Mouse (Mus musculus) CD4-positive naive resting alpha-beta T cell, adult 76 days (primary cell): ENCODE measurements around the gene Spout1. TPM values are rescaled to one million over a fixed set of nuclear protein-coding genes. Genes with fewer than 3 reads are reported as not detected.

Experiments
- total RNA-seq: library from RNA; stranded (reverse); gene quantifications from one replicate; pipeline ENCODE4 v1.2.4, GENCODE M21; 2023

Gene Spout1
- total RNA-seq = 19.0 TPM

DNA sequence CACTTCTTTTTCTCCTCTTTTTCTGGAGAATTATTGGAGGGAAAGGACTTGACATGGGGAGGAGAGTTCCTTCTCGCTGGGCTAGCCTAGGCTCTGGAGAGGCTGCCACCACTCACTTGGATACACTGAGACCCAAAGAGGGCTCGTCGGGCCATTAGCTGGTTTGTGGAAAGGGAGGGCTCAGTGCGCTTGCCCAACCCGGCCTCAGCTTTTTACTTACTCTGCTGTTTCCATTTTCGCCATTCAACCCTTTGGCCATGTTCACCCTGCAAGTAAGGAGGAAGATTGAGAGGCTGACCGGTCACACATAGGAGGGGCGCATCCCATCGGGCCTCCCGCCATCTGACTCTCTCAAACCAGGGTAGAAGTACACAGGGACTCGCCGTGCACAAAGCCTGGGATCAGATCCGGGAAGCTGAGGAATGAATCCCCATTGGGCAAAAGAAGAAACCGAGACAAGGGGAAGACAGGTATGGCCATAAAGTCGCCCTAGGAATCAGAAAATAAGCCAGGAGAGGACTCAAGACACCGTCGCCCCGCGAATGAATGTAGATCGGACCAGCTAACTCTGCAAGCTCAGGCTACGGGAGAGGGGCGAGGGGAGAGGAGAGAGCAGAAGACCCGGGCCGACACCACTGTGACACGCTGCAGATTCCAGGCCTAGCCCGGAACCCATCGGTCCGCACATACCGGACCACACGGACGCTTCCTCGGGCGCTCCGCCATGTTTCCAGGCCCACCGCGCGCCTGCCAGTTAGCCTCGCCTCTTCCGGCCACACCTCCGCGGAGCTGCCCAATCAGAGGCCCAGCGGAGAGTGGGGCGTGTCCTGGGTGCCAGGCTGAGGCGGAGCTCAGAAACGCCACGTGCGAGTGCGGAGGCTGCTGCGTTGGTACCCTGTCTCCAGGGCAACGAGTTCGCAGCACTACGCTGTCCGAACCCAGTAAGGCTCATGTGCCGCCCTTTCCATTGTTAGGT lies at the start of gene Spout1:
Spout1 (minus strand) TSS at position 760 of the 976 bp plus-strand sequence.

DNA sequence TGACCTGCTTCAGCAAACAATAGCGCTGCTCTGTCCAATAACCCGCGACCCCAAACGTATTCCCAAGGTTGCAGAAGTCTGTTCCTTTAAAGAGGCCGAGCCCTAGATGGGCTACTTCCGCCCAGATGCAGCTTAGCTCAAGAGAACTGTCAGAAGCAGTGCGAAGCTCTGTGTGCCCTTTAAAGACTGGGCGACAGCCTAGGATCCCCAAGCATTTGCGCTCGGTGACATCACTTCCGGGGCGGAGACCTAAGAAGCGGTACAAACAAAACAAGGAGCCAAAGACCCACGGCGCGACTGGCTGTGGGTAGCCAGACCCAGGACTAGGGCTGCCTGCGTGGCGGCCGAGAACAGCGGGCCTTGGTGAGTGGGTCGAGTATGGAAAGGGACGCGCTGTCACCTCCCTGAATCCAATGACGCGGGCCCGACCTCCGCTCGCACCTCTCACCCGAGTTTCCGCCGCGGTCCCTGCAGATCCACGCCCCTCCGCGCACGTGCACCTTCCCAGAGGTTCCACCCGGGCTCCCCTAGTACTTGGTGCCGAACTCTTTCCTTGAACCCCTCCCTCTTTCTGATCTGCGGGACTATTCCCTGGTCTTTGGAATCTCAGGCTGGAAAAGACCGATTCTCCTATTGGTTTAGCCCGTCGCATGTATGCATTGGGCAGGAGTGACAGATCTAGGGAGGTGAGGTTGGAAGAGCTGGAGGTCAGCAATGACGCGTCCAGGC lies 27.5 kb upstream of the Spout1 start, which contains the start of gene Kyat1:
Kyat1 (minus strand) TSS at position 219 of the 729 bp plus-strand sequence.

GRCm38 (mm10) chr2:30171371-30171996 lies 6.8 kb downstream of the Spout1 start, which contains the start of gene Endog:
Endog (plus strand) TSS chr2:30171493.

GRCm38 (mm10) chr2:30133613-30134377 lies 44.5 kb downstream of the Spout1 start, which contains the start of gene Tbc1d13:
Tbc1d13 (plus strand) TSS chr2:30133746.

DNA sequence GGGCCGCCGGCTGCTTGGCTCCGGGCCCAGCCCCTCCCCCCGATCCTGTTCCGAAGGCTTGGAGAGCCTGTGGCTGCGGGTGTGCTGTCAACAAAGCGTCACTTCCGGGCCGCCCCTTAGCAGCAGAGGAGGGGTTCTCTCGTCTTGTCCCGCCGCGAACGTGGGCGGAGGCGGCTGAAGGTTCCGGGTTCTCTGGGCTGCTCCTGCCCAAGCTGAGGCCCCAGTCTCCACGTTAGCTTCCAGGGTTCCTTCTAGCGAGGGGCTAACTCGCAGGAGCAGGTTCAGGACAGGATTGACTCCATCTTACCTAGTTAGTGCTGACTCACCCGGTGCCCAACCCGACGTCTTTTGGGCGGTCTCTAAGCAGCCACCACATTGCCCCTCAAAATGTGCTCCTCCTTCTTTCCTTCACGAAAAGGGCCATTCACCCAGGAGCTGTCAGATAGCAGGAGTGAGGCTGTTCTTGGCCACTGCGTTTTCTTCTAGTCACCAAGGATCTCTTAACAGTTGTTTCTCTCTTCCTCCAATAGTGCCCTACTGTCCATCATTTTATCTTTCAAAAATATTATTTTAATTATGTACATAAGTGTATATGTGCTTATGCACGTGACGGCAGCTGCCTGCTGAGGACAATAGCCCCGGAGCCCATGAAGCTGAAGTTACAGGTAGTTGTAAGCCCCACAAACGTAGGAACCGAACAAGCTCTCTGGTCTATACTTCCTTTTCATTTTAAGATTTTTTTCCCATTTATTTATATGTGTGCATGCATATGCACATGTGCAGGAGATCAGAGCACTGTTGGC lies 53.6 kb downstream of the Spout1 start, which contains the start of gene Zer1:
Zer1 (minus strand) TSS at position 114 of the 803 bp plus-strand sequence.

Other genes with a start within 250 kb of the Spout1 start
- 78.1 TPM for gene Gle1, start 243.0 kb downstream of the Spout1 start, total RNA-seq
- 284 TPM for gene Sptan1, start 212.9 kb downstream of the Spout1 start, total RNA-seq
- gene Wdr34, start 129.6 kb downstream of the Spout1 start, total RNA-seq = 0.73 TPM
- 207 TPM for gene Set, start 121.1 kb downstream of the Spout1 start, total RNA-seq
- 0.67 TPM for gene Pkn3, start 100.8 kb downstream of the Spout1 start, total RNA-seq
- gene Zdhhc12, start 84.8 kb downstream of the Spout1 start, total RNA-seq = 10.0 TPM
- gene Zer1, start 53.9 kb downstream of the Spout1 start, total RNA-seq = 81.2 TPM
- gene Tbc1d13, start 44.7 kb downstream of the Spout1 start, total RNA-seq = 30.3 TPM
- 13.2 TPM for gene Endog, start 7.0 kb downstream of the Spout1 start, total RNA-seq
- 12.2 TPM for gene Kyat1, start 27.4 kb upstream of the Spout1 start, total RNA-seq
- 64.4 TPM for gene Lrrc8a, start 59.3 kb upstream of the Spout1 start, total RNA-seq
- 6.5 TPM for gene Gm28035, start 62.1 kb upstream of the Spout1 start, total RNA-seq
- gene Phyhd1, start 87.7 kb upstream of the Spout1 start, total RNA-seq = 11.6 TPM
- gene Gm28038, start 102.6 kb upstream of the Spout1 start, total RNA-seq = not detected
- 9.9 TPM for gene Dolk, start 107.9 kb upstream of the Spout1 start, total RNA-seq
- 48.7 TPM for gene Nup188, start 107.9 kb upstream of the Spout1 start, total RNA-seq
- gene Sh3glb2, start 180.9 kb upstream of the Spout1 start, total RNA-seq = 78.6 TPM
- gene Miga2, start 185.8 kb upstream of the Spout1 start, total RNA-seq = 10.7 TPM
- gene Dolpp1, start 213.8 kb upstream of the Spout1 start, total RNA-seq = 19.8 TPM
- 8.3 TPM for gene Crat, start 237.4 kb upstream of the Spout1 start, total RNA-seq
- gene Ptpa, start 237.6 kb upstream of the Spout1 start, total RNA-seq = 79.2 TPM